Mouse (Mus musculus): Measurements from ENCODE around the gene Hesx1.
"Not testable (repeated sequence)": the region's sequence is repeated elsewhere in the genome, so short reads cannot be mapped to it uniquely, and the experiment has no call there.

The Hesx1 gene

GRCm38 (mm10) chr14:26994211-26994741, at the start of gene Hesx1:
Gene Hesx1 (plus strand): TSS chr14:26994416.
- in situ Hi-C loops (cut with MboI, MseI) = no loop called here

GRCm38 (mm10) chr14:26956139-26956538, 38.1 kb upstream of the Hesx1 start:
- in situ Hi-C loops (cut with MboI, MseI) = not testable (repeated sequence)

GRCm38 (mm10) chr14:26960518-26960917, 33.7 kb upstream of the Hesx1 start:
- in situ Hi-C loops (cut with MboI, MseI) = no loop called here

- in situ Hi-C loops (cut with MboI, MseI) = no loop called here
Measured at GRCm38 (mm10) chr14:26969164-26969563, 25.1 kb upstream of the Hesx1 start.

- in situ Hi-C loops (cut with MboI, MseI) = no loop called here
Measured at GRCm38 (mm10) chr14:26969856-26970407, 24.3 kb upstream of the Hesx1 start.

GRCm38 (mm10) chr14:26970439-26970932, 23.7 kb upstream of the Hesx1 start:
- in situ Hi-C loops (cut with MboI, MseI) = no loop called here

GRCm38 (mm10) chr14:26971106-26971789, 23.0 kb upstream of the Hesx1 start, which contains the start of gene Appl1:
Gene Appl1 (minus strand): TSS chr14:26971232.
- in situ Hi-C loops (cut with MboI, MseI) = no loop called here

- in situ Hi-C loops (cut with MboI, MseI) = no loop called here
Measured at GRCm38 (mm10) chr14:26973089-26973488, 21.1 kb upstream of the Hesx1 start.

- in situ Hi-C loops (cut with MboI, MseI) = no loop called here
Measured at GRCm38 (mm10) chr14:26975490-26975889, 18.7 kb upstream of the Hesx1 start.

GRCm38 (mm10) chr14:26976212-26976611, 18.0 kb upstream of the Hesx1 start:
- in situ Hi-C loops (cut with MboI, MseI) = no loop called here

GRCm38 (mm10) chr14:26977500-26977899, 16.7 kb upstream of the Hesx1 start:
- in situ Hi-C loops (cut with MboI, MseI) = no loop called here

GRCm38 (mm10) chr14:26979808-26980207, 14.4 kb upstream of the Hesx1 start:
- in situ Hi-C loops (cut with MboI, MseI) = no loop called here

- in situ Hi-C loops (cut with MboI, MseI) = no loop called here
Measured at GRCm38 (mm10) chr14:26981021-26981420, 13.2 kb upstream of the Hesx1 start.

GRCm38 (mm10) chr14:26981494-26982149, 12.6 kb upstream of the Hesx1 start:
- in situ Hi-C loops (cut with MboI, MseI) = no loop called here

GRCm38 (mm10) chr14:26982150-26982530, 12.1 kb upstream of the Hesx1 start:
- in situ Hi-C loops (cut with MboI, MseI) = no loop called here

- in situ Hi-C loops (cut with MboI, MseI) = no loop called here
Measured at GRCm38 (mm10) chr14:26988694-26989093, 5.5 kb upstream of the Hesx1 start.

GRCm38 (mm10) chr14:26991622-26992021, 2.6 kb upstream of the Hesx1 start:
- in situ Hi-C loops (cut with MboI, MseI) = no loop called here

- in situ Hi-C loops (cut with MboI, MseI) = no loop called here
Measured at GRCm38 (mm10) chr14:26993427-26993826, 789 bp upstream of the Hesx1 start.

GRCm38 (mm10) chr14:26996257-26996656, 2.0 kb downstream of the Hesx1 start:
- in situ Hi-C loops (cut with MboI, MseI) = no loop called here

- in situ Hi-C loops (cut with MboI, MseI) = no loop called here
Measured at GRCm38 (mm10) chr14:27000386-27000785, 6.2 kb downstream of the Hesx1 start.

GRCm38 (mm10) chr14:27004906-27005305, 10.7 kb downstream of the Hesx1 start:
- in situ Hi-C loops (cut with MboI, MseI) = no loop called here

GRCm38 (mm10) chr14:27005937-27006336, 11.7 kb downstream of the Hesx1 start:
- in situ Hi-C loops (cut with MboI, MseI) = no loop called here
